Mouse (Mus musculus) megakaryocyte, embryonic 14.5 days (primary cell): ENCODE data around the gene Tmem189.

Experiments
- FLI1 ChIP-seq: IDR thresholded peaks from 2 replicates; pipeline ENCODE4 v1.6.1; 2012; ENCODE audit warnings: low read length, inconsistent platforms, mixed read lengths
- GATA1 ChIP-seq: IDR thresholded peaks from 3 replicates; pipeline ENCODE4 v1.6.1; 2012; ENCODE audit warnings: mixed read lengths, low read length, inconsistent platforms, borderline replicate concordance

DNA sequence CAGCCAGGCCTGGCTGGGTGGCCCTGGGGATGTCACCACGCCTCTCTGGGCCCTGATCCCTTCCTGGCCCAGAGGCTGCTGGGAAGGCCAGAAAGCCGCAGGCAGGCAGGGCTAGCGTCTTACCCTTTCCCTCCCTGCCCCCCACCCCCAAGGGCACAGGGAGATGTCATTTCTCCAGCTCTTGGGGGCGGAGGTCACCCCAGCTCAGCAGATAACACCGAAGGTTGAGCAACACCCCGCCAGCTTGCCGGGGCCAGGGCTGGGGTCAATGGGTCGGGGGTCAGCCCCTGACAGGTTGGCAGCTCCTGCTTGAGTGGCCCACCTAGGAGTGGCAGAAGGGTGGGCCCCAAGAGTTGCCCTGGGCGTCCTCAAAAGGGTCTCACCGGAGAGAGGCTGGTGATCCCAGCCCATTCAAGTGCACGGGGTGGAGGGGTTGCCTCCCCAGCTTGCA is 1.9 kb downstream of the Tmem189 start:
- TF ChIP-seq FLI1: no peak
- TF ChIP-seq GATA1: no peak
